Mouse (Mus musculus): Measurements from ENCODE around the gene Mrtfb.

- no peak for TF ChIP-seq GATA1 (IDR thresholded peaks at IDR 0.05; ENCODE audit: borderline replicate concordance, low read length)
- no peak for TF ChIP-seq FLI1 (IDR thresholded peaks at IDR 0.05; ENCODE audit: low read length)
These were observed 191.9 kb downstream of the Mrtfb start for GRCm38 (mm10) chr16:13448051-13448705.

Data from megakaryocyte, embryonic 14.5 days (primary cell).